Mouse (Mus musculus) myocyte (in vitro differentiated cells): Measurements from ENCODE around the gene Shd.

Experiments
- CEBPB ChIP-seq: IDR thresholded peaks from 2 replicates; pipeline ENCODE4 v1.6.1; 2011; ENCODE audit warnings: mild to moderate bottlenecking, moderate library complexity; ENCODE audit not compliant: poor library complexity, insufficient read depth, severe bottlenecking
- E2F4 ChIP-seq: IDR thresholded peaks from one replicate; pipeline ENCODE4 v1.6.1; 2011; ENCODE audit warnings: mild to moderate bottlenecking, control low read depth, moderate library complexity; ENCODE audit not compliant: insufficient read depth
- MAX ChIP-seq: IDR thresholded peaks from one replicate; pipeline ENCODE4 v1.6.1; 2011; ENCODE audit warnings: low read depth, mild to moderate bottlenecking, control low read depth
- MYOD1 ChIP-seq, 3 experiments: IDR thresholded peaks; one replicate each; pipeline ENCODE4 v1.6.1; 2011; ENCODE audit warnings: control low read depth in 2 of 3, low read depth in 2 of 3, mild to moderate bottlenecking in 2 of 3, moderate library complexity in 1 of 3; ENCODE audit not compliant: insufficient read length in 2 of 3, control insufficient read depth in 1 of 3
- MYOG ChIP-seq, 3 experiments: IDR thresholded peaks; one replicate each; pipeline ENCODE4 v1.6.1; 2011; ENCODE audit warnings: control low read depth in 2 of 3, low read depth in 2 of 3, mild to moderate bottlenecking in 2 of 3; ENCODE audit not compliant: insufficient read length in 2 of 3, control insufficient read depth in 1 of 3, insufficient read depth in 1 of 3
- POLR2A ChIP-seq: IDR thresholded peaks from one replicate; pipeline ENCODE4 v1.6.1; 2011; ENCODE audit warnings: low read depth, mild to moderate bottlenecking, control low read depth, moderate library complexity; ENCODE audit not compliant: insufficient read length
- POLR2AphosphoS2 ChIP-seq: IDR thresholded peaks from one replicate; pipeline ENCODE4 v1.6.1; 2011; ENCODE audit warnings: low read depth, control low read depth; ENCODE audit not compliant: insufficient read length
- REST ChIP-seq: IDR thresholded peaks from one replicate; pipeline ENCODE4 v1.6.1; 2011; ENCODE audit warnings: mild to moderate bottlenecking, control low read depth, moderate library complexity; ENCODE audit not compliant: insufficient read depth, insufficient read length
- SRF ChIP-seq: IDR thresholded peaks from one replicate; pipeline ENCODE4 v1.6.1; 2011; ENCODE audit warnings: low read depth; ENCODE audit not compliant: control insufficient read depth, insufficient read length
- TCF12 ChIP-seq: IDR thresholded peaks from one replicate; pipeline ENCODE4 v1.6.1; 2011; ENCODE audit warnings: mild to moderate bottlenecking, control low read depth; ENCODE audit not compliant: poor library complexity, insufficient read depth, severe bottlenecking
- TCF3 ChIP-seq: IDR thresholded peaks from one replicate; pipeline ENCODE4 v1.6.1; 2011; ENCODE audit warnings: low read depth, control low read depth; ENCODE audit not compliant: insufficient read length
- USF1 ChIP-seq: IDR thresholded peaks from one replicate; pipeline ENCODE4 v1.6.1; 2011; ENCODE audit warnings: low read depth, mild to moderate bottlenecking, control low read depth, moderate library complexity

GRCm38 (mm10) chr17:55990278-55990898, 20.1 kb downstream of the Shd start:
- TF ChIP-seq USF1 = no peak
- no peak for TF ChIP-seq POLR2A
- TF ChIP-seq POLR2AphosphoS2 = no peak
- no peak for TF ChIP-seq E2F4
- no peak for TF ChIP-seq MAX
- TF ChIP-seq SRF = no peak
- no peak for TF ChIP-seq MYOD1 (IDR thresholded peaks at IDR 0.05; ENCODE audit: control insufficient read depth in 1 of 3, insufficient read length in 2 of 3, low read depth in 2 of 3)
- no peak for TF ChIP-seq CEBPB
- TF ChIP-seq MYOG (IDR thresholded peaks at IDR 0.05; ENCODE audit: control insufficient read depth in 1 of 3, insufficient read depth in 1 of 3, insufficient read length in 2 of 3, low read depth in 2 of 3) = no peak
- no peak for TF ChIP-seq TCF12
- TF ChIP-seq REST = no peak
- no peak for TF ChIP-seq TCF3
